In genomic region chr7:102665378-102665777, GRCm38 (mm10) we compare ENCODE assay signal across 1 mouse cellular context.
TF ChIP-seq lines count a peak whose summit lies in the region.

No protein-coding gene starts in this region.

TF ChIP-seq in CH12.LX, 34 proteins besides CTCF, POLR2A, EP300 and RAD21:
- no peak for TF ChIP-seq ZMIZ1 (IDR thresholded peaks at IDR 0.05; ENCODE audit: low read depth, low read length)
- no peak for TF ChIP-seq NELFE (IDR thresholded peaks at IDR 0.05; ENCODE audit: low read depth, low read length)
- peak; percentile 61 for TF ChIP-seq SMC3 (IDR thresholded peaks at IDR 0.05; ENCODE audit: low read depth, low read length)
- no peak for TF ChIP-seq MXI1 (IDR thresholded peaks at IDR 0.05; ENCODE audit: low read depth, low read length)
- peak; percentile 71 for TF ChIP-seq ZNF384 (IDR thresholded peaks at IDR 0.05; ENCODE audit: low read depth, low read length)
